Mouse (Mus musculus): Measurements from ENCODE around the gene Slit2. TPM values are rescaled to one million over a fixed set of nuclear protein-coding genes. Genes with fewer than 3 reads are reported as not detected.
A peak's percentile ranks its signal among the peaks of the same experiment; 100 is the strongest.

The Slit2 gene
- total RNA-seq (2021): 10 to 100 TPM; 47.8 to 49.0 TPM
- long read RNA-seq, partial matches to known transcripts: 2 of 5 reads
- long read RNA-seq, other reads (novel, unspliced or antisense): 1 of 5 reads

GRCm38 (mm10) chr5:47982941-47983701, at the start of gene Slit2:
Gene Slit2 (plus strand): TSS chr5:47983138.
- DNase-seq (ENCODE audit: low spot score in 2 of 2): peak; percentile 60 to 79

GRCm38 (mm10) chr5:47938586-47939372, 44.2 kb upstream of the Slit2 start:
- DNase-seq (ENCODE audit: low spot score in 2 of 2): no peak

- no peak for DNase-seq (ENCODE audit: low spot score in 2 of 2)
Measured at GRCm38 (mm10) chr5:47956451-47956850, 26.5 kb upstream of the Slit2 start.

GRCm38 (mm10) chr5:47975795-47976194, 7.1 kb upstream of the Slit2 start:
- peak in 1 of 2 experiments; percentile 17 for DNase-seq (ENCODE audit: low spot score in 2 of 2)

- DNase-seq (ENCODE audit: low spot score in 2 of 2): peak in 1 of 2 experiments; percentile 36
Measured at GRCm38 (mm10) chr5:47979371-47979770, 3.6 kb upstream of the Slit2 start.

- no peak for DNase-seq (ENCODE audit: low spot score in 2 of 2)
Measured at GRCm38 (mm10) chr5:47980459-47980858, 2.5 kb upstream of the Slit2 start.

- no peak for DNase-seq (ENCODE audit: low spot score in 2 of 2)
Measured at GRCm38 (mm10) chr5:47981951-47982350, 987 bp upstream of the Slit2 start.

- DNase-seq (ENCODE audit: low spot score in 2 of 2): peak; percentile 14 to 32
Measured at GRCm38 (mm10) chr5:47983746-47984583, 1.0 kb downstream of the Slit2 start.

- DNase-seq (ENCODE audit: low spot score in 2 of 2): peak; percentile 24 to 35
Measured at GRCm38 (mm10) chr5:47984584-47985197, 1.8 kb downstream of the Slit2 start.

- DNase-seq (ENCODE audit: low spot score in 2 of 2): peak; percentile 18 to 34
Measured at GRCm38 (mm10) chr5:47985198-47985631, 2.3 kb downstream of the Slit2 start.

GRCm38 (mm10) chr5:47985901-47986670, 3.1 kb downstream of the Slit2 start:
- DNase-seq (ENCODE audit: low spot score in 2 of 2): peak; percentile 40 to 58

GRCm38 (mm10) chr5:47990926-47991325, 8.0 kb downstream of the Slit2 start:
- no peak for DNase-seq (ENCODE audit: low spot score in 2 of 2)

GRCm38 (mm10) chr5:48003708-48004415, 20.9 kb downstream of the Slit2 start:
- DNase-seq (ENCODE audit: low spot score in 2 of 2): no peak

- DNase-seq (ENCODE audit: low spot score in 2 of 2): no peak
Measured at GRCm38 (mm10) chr5:48005533-48005932, 22.6 kb downstream of the Slit2 start.

GRCm38 (mm10) chr5:48006059-48006458, 23.1 kb downstream of the Slit2 start:
- no peak for DNase-seq (ENCODE audit: low spot score in 2 of 2)

GRCm38 (mm10) chr5:48023441-48023840, 40.5 kb downstream of the Slit2 start:
- DNase-seq (ENCODE audit: low spot score in 2 of 2): no peak

GRCm38 (mm10) chr5:48034875-48035274, 51.9 kb downstream of the Slit2 start:
- no peak for DNase-seq (ENCODE audit: low spot score in 2 of 2)

GRCm38 (mm10) chr5:48038033-48038432, 55.1 kb downstream of the Slit2 start:
- peak; percentile 38 to 44 for DNase-seq (ENCODE audit: low spot score in 2 of 2)
